Mouse (Mus musculus) MEL (cell line): Measurements from ENCODE around the gene Limd2.
"Not testable (repeated sequence)": the region's sequence is repeated elsewhere in the genome, so short reads cannot be mapped to it uniquely, and the experiment has no call there.

Experiments
- CTCF ChIP-seq, 3 experiments: IDR thresholded peaks in 2 of 3; conservative IDR thresholded peaks in 1 of 3; 2 replicates each; pipeline ENCODE4 v1.5.1; 2011 to 2012; ENCODE audit warnings: low read length in 3 of 3, low read depth in 2 of 3, mild to moderate bottlenecking in 2 of 3, improper control_type of control experiment in 1 of 3, inconsistent platforms in 1 of 3, mixed read lengths in 1 of 3, moderate library complexity in 1 of 3; ENCODE audit not compliant: control insufficient read depth in 1 of 3, insufficient read depth in 1 of 3, poor library complexity in 1 of 3, severe bottlenecking in 1 of 3
- ETS1 ChIP-seq: IDR thresholded peaks from 2 replicates; pipeline ENCODE4 v1.6.1; 2012; ENCODE audit warnings: low read depth, mild to moderate bottlenecking, inconsistent platforms, low read length, improper control_type of control experiment, moderate library complexity
- POLR2A ChIP-seq, 2 experiments: IDR thresholded peaks; 2 replicates each; pipeline ENCODE4 v1.6.1; 2011 to 2012; ENCODE audit warnings: low read length in 2 of 2, mild to moderate bottlenecking in 2 of 2, control low read depth in 1 of 2, improper control_type of control experiment in 1 of 2, low read depth in 1 of 2, moderate library complexity in 1 of 2; ENCODE audit not compliant: control insufficient read depth in 1 of 2, insufficient read depth in 1 of 2, poor library complexity in 1 of 2
- UBTF ChIP-seq: IDR thresholded peaks from 2 replicates; pipeline ENCODE4 v1.6.1; 2012; ENCODE audit warnings: low read depth, mild to moderate bottlenecking, inconsistent platforms, low read length, improper control_type of control experiment, moderate library complexity, borderline replicate concordance; ENCODE audit not compliant: insufficient read depth

DNA sequence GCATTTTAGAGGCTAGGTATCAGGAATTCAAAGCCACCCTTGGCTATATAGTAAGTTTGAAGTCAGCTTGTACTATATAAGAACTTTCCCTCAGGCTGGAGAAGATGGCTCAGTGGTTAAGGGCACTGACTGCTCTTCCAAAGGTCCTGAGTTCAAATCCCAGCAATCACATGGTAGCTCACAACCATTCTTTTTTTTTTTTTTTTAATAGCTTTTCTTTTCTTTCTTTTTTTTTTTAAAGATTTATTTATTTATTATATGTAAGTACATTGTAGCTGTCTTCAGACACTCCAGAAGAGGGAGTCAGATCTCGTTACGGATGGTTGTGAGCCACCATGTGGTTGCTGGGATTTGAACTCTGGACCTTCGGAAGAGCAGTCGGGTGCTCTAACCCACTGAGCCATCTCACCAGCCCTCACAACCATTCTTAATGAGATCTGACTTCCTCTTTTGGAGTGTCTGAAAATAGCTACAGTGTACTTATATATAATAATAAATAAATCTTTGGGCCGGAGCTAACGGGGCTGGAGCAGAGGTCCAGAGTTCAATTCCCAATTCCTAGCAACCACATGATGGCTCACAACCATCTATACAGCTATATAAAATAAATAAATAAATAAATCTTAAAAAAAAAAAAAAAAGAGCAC is 33.8 kb downstream of the Limd2 start:
- not testable (repeated sequence) for TF ChIP-seq ETS1; POLR2A (IDR thresholded peaks at IDR 0.05; ENCODE audit: control insufficient read depth in 1 of 2, insufficient read depth in 1 of 2, low read depth in 1 of 2, low read length in 2 of 2, poor library complexity in 1 of 2); CTCF (IDR thresholded peaks at IDR 0.05 in 2 of 3, conservative IDR thresholded peaks at IDR 0.05 in 1 of 3; ENCODE audit: control insufficient read depth in 1 of 3, insufficient read depth in 1 of 3, low read depth in 2 of 3, low read length in 3 of 3, poor library complexity in 1 of 3, severe bottlenecking in 1 of 3); UBTF
